Mouse (Mus musculus) left cerebral cortex, adult 8-10 months (tissue): Measurements from ENCODE around the gene Tmem45a2. TPM values are rescaled to one million over a fixed set of nuclear protein-coding genes. Genes with fewer than 3 reads are reported as not detected.
"Not testable (repeated sequence)": the region's sequence is repeated elsewhere in the genome, so short reads cannot be mapped to it uniquely, and the experiment has no call there.

Experiments
- DNase-seq, 2 experiments: peaks; one replicate each; pipeline ENCODE4 v3.0.0; 2022; ENCODE audit warnings: low spot score in 2 of 2
- total RNA-seq, 4 experiments: library from RNA; stranded (reverse); gene quantifications; 2 replicates each; pipeline ENCODE4 v1.2.4; 2022

Tmem45a2 gene
- under 1 TPM in 2 of 4 experiments, not detected in 2; 0.16 to 0.34 TPM for total RNA-seq

DNA sequence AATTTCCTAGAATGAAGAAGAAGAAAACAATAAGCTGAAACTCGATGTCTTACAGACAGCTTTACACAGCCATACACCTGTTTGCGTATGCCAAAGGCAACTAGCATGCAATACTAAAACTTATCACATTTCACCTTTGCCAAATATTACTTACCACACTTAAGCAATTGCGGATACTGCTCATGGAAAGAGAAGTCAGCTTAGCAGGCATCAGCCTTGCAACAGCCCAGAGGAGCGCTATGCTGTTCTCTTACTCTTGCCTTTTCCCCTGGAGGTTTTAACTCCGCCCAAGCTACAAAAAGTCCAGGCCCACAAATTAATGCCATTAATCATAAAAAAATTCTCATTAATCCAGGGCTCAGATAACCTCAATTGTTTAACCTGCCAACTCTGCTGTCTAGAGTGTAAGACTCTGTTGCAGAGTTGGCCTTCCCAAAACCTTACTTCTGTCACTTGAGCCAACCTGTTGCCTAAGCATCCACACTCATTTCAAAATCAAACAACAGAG lies at the start of gene Tmem45a2:
Tmem45a2 (minus strand) TSS at position 241 of the 508 bp plus-strand sequence.
- no peak for DNase-seq

GRCm38 (mm10) chr16:57117562-57117961 lies 46.4 kb upstream of the Tmem45a2 start:
- DNase-seq, result no peak

DNA sequence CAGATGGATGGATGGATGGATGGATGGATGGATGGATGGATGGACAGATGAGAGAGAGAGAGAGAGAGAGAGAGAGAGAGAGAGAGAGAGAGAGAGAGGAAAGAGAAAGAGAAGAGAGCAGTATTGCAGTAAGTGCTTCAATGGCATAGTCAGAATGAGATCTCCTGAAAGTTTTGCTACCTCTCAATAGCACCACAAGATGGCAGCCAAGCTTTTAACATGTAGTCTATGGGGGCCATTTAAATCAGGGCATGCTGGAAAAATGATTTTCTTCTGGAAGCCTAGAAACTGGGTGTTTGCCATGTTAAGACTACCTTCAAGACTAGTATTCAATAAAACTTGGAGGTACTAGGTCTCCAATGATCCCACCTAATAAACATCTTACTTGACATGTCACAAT lies 44.9 kb upstream of the Tmem45a2 start:
- no peak for DNase-seq

DNA sequence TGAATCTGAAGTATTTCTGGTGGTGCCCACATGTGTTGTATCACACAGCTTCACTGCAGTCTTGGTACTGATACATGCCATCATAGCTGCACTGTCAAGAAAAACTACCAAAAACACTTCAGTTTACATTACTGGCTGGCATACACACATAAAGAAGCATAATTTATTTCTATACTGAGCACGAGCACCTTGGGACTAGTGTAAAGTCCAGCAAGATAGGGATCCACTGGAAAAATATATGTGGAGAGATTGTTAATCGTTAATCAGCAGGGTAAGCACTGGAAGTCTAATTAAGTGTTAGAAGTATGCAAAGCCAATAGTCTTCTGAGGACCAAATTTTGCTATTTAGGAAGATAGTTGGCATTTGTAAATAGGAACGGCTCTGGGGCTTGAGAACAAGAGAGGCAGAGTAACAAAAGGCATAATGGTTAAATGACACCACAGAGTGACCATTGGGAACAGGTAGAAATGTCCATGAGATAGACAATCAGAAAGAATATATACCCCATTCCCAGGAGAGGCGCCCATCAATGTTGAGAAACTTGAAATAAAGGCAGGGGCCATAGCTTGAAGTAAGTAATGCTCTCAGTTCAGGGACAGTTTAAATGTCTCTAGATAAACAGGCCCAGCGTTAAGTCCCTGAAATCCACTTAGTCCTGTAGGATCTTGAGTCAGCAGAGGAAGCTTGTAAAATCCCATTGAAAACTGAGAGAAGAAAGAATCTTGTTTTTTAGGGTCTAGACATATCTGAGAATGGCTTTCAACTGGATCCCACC lies 35.2 kb upstream of the Tmem45a2 start:
- no peak for DNase-seq

GRCm38 (mm10) chr16:57101174-57101573 lies 30.0 kb upstream of the Tmem45a2 start:
- no peak for DNase-seq

DNA sequence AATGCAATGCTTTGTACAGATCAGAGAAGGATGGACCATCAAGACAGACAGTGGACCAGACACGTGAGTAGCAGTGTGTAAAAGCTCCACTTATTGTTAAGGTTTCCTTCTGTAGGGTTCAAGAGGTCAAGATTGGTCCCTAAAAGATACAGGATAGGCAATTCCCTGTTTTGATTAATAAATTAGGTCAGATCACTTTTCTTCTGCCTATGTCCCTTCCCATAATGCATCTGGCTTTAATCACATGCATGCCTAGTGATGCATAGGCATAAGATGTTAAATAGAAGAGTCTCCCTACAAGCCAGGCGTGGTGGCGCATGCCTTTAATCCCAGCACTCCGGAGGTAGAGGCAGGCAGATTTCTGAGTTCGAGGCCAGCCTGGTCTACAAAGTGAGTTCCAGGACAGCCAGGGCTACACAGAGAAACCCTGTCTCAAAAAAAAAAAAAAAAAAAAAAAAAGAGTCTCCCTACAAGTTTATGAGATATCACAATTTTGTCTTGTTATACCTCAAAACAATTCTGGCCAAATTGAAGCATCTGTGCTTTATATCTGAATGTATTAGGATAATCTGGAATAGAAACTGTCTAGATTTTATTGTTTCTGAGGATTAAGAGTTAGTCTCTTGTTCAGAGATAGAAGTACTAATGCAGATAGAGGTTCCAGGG lies 28.5 kb upstream of the Tmem45a2 start:
- DNase-seq, result no peak

DNA sequence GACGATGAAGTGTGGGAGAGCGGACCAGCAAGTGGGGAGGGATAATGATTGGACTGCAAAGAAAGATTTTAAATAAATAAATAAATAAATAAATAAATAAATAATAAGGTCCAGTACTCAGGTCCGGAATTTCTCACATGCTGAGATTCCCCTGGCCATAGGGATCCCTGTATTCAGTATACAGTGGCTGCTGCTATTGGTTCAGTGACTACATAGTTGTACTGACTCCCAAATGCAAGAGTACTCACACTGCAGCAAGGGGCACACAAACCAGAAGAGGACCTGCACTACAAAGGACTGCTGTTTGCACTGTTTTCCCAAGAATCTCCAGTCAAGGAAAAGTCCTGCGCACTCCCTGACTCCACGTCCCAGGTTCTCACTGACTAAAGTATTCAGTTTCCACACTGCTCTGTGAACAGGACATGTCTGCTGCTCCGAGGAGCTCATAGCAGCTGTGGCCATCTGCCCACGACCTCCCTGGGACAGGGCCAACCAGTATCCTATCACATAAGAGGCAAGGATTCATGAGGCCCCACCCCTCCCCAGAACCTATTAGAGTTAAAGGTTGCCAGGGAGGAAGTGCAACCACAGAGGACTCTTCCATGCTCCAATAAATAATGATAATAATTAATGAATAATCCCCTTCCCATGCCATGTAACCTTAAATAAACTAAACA lies 27.4 kb upstream of the Tmem45a2 start:
- no peak for DNase-seq

- no peak for DNase-seq
These were observed 21.9 kb upstream of the Tmem45a2 start for GRCm38 (mm10) chr16:57092911-57093605.

DNA sequence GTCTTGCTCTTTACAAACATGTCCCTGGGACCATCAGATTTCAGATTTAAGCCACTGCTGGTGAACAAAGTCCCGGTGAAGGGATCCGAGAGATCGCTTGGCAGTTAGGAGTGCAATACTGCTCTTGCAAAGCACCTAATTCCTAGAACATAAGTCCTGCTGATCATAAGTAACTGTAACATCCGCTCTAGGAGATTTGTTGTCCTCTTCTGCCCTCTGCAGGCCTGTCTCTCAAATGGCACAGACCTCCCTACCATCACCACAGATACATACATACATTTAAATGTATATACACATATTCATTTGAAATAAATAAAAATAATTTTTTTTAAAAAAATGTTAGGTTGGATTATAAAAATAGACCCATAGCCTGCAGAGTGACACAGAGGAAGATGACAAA lies 21.3 kb upstream of the Tmem45a2 start:
- DNase-seq, result peak; percentile 8 to 31

DNA sequence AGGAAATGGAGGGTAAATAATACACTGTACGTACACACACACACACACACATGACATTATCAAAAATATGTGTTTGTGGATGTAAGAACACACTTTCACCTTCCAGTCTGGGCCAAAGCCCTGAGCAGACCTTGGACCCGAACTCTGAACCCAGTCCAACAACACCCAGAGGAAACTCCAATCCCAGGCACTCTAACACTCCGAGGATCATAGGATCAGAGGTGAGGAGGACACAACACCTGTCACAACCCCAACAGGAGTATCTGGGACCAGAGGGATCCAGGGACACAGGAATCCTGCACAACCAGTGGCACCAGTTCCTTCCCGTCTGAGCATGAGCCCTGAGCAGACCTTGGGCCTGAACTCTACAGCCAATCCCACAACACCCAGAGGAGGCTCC lies 8.4 kb upstream of the Tmem45a2 start:
- no peak for DNase-seq

- DNase-seq, result no peak
These were observed 4.8 kb upstream of the Tmem45a2 start for GRCm38 (mm10) chr16:57075986-57076385.

DNA sequence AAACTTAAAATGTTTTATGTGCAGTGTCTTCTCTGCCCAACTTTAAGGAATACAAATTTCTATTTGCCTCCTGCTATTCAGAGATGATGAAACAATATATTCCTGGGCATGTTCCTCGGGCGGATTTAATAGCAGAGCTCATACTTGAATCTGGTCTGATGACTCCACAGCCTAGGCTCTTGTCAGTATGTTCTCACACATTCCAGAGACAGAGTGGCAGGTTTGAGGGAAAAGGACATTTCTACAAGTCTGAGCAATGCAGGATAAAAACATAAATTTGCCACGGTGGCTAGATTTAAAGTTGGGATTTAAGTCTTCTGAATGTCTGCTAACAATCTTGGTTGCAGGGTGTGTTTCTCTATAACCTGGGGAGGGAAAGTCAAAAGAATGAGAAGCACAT lies 9.1 kb downstream of the Tmem45a2 start:
- no peak for DNase-seq

- no peak for DNase-seq
These were observed 14.2 kb downstream of the Tmem45a2 start for GRCm38 (mm10) chr16:57056995-57057394.

- DNase-seq, result no peak
These were observed 21.2 kb downstream of the Tmem45a2 start for GRCm38 (mm10) chr16:57049974-57050373.

DNA sequence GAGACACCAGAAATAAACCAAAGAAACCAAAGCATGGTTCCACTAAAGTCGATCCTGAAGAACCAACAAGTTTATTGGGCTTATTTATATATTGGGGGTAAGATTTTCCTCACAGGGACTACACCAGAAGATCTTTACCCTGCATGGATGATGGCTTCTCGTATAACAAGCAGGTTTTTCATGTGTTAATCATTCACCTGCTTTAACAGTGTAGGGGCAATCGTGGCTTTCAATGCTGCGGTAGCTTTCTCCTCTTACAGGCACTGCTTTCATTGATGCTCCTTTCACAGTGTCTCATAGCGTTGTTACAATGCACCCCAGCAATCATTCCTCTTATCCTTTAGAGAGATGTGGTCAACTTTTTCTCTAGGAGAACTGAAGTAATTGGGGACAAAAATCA lies 32.6 kb downstream of the Tmem45a2 start:
- DNase-seq, result no peak

DNA sequence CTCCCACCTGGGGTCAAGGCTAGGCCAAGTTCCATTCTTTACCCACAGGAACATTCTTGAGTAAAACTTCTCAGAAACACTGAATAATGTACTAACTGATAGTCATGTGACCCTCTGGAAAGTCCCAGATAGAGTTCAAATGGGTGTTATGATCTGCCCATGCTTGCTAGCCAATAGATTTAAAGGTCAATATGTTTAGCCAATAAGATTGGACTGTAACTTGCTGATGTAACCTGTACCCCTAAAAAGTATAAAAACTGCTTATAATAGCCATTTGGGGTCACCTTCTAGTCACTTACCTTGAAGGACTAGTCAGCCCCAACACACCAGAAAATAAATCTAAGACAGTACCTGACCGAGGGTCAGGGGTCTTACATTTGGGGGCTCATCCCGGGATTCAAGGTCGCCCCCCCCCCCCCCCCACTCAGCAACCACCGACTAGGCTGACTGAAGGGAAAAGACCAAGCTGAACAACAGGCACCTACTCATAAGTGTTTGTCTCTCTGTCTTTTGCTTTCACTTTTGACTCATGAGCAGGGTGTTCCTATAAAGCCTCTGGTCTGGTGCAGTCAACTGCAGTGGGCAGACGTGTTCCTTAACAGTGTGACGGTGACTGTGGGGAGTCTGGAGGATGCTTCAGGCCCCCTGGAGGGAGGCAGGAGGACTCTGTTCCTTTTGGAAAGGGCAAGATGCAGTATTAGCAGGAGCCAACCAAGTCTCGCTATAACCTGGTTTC lies 40.9 kb downstream of the Tmem45a2 start:
- no peak for DNase-seq

DNA sequence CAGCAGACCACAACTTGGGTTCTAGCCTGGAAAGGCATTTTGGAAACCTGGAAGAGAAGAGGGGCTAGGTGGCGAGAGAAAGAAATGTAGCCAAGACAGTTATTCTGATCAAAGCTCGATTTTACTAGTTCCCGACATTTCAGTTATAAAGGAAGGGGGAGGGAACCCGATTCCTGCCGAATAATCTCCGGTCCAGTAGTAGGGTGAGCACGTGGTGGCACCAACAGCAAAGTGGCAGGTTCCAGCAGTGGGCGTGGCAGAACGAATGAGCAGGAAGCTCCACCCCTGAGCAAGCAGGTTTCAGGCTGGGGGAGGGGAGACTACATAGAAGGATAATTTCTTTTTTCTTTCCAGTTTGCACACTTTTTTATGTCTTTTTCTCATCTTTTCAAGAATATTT lies 72.9 kb downstream of the Tmem45a2 start:
- DNase-seq, result not testable (repeated sequence)
